Mouse (Mus musculus) limb, embryonic 14.5 days (tissue): ENCODE measurements at regions not wholly inside any gene's neighbourhood (a gene's known extent, or its start where the extent isn't known, plus 50 kb on each side); places are given as distances from the start of the nearest gene placed in this dataset.

Experiments used
- ATAC-seq: fragments of 200-750 bp; cut with Nextera tagmentation; 2 replicates; pipeline ENCODE4 v1.8.0; 2017; ENCODE audit warnings: low read depth, moderate number of reproducible peaks, moderate TSS enrichment; ENCODE audit not compliant: low FRiP score
- DNase-seq: peaks from one replicate; pipeline ENCODE4 v3.0.0-alpha.2; 2015; ENCODE audit warnings: low spot score
- H3K27ac ChIP-seq: fragments of 300-500 bp; sonication (generic); replicated peaks from 2 replicates; pipeline ENCODE4 v1.5.1; 2014; ENCODE audit warnings: low read depth, mild to moderate bottlenecking, low read length, moderate library complexity, mixed read lengths
- H3K27me3 ChIP-seq: fragments of 300-500 bp; sonication (generic); 2 replicates; pipeline ENCODE4 v1.6.1; 2014; ENCODE audit warnings: low read length, mixed read lengths; ENCODE audit not compliant: control insufficient read depth, insufficient read depth
- H3K36me3 ChIP-seq: fragments of 300-500 bp; sonication (generic); 2 replicates; pipeline ENCODE4 v1.6.1; 2014; ENCODE audit warnings: mild to moderate bottlenecking, low read length, moderate library complexity, mixed read lengths; ENCODE audit not compliant: control insufficient read depth, insufficient read depth
- H3K4me1 ChIP-seq: fragments of 300-500 bp; sonication (generic); 2 replicates; pipeline ENCODE4 v1.6.1; 2014; ENCODE audit warnings: antibody characterized with exemption, low read length, mixed read lengths; ENCODE audit not compliant: control insufficient read depth, insufficient read depth
- H3K4me2 ChIP-seq: fragments of 300-500 bp; sonication (generic); replicated peaks from 2 replicates; pipeline ENCODE4 v1.6.1; 2014; ENCODE audit warnings: low read depth, mild to moderate bottlenecking, low read length, moderate library complexity; ENCODE audit not compliant: severe bottlenecking
- H3K4me3 ChIP-seq: fragments of 300-500 bp; sonication (generic); replicated peaks from 2 replicates; pipeline ENCODE4 v1.5.1; 2014; ENCODE audit warnings: low read length
- H3K9ac ChIP-seq: fragments of 300-500 bp; sonication (generic); 2 replicates; pipeline ENCODE4 v1.6.1; 2014; ENCODE audit warnings: mild to moderate bottlenecking, low read depth, low read length, moderate library complexity; ENCODE audit not compliant: severe bottlenecking
- H3K9me3 ChIP-seq: fragments of 300-500 bp; sonication (generic); 2 replicates; pipeline ENCODE4 v1.6.1; 2016; ENCODE audit warnings: low read length; ENCODE audit not compliant: control insufficient read depth
- POLR2A ChIP-seq: fragments of 200-500 bp; IDR thresholded peaks from 2 replicates; pipeline ENCODE4 v1.8.0; 2012; ENCODE audit warnings: inconsistent platforms, mild to moderate bottlenecking, moderate library complexity, borderline replicate concordance; ENCODE audit not compliant: insufficient read depth, insufficient read length; ENCODE audit errors: extremely low read depth
- WGBS: fragments of 180-500 bp; shearing (Covaris S2); extraction: QIAGEN DNeasy Blood & Tissue Kit; methylation state at CpG from one replicate; pipeline ENCODE4 v1.1.7; 2014; 5-methylcytosine and 5-hydroxymethylcytosine counted together

DNA sequence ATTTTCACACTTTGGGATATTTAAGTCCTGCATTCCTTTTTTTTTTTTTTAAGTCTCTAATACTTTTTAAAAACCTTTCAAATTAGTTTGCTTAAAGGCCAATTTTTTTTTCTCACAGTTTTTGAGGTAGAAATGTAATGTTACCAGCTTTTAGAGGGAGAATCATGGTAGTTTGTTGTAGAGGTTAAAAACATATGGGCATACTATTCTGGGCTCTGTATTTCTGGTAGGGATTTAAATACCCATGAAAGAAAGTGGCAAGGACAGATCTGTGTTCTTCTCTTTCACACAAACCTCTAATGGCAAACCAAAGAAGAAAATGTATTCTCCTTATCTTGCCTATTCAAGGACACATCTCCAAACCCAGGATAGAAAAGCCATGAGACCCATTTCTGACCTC is 405.6 kb upstream of the Slc30a5 start:
- H3K27ac ChIP-seq: no peak overlapping the region
- no peak overlapping the region for H3K4me3 ChIP-seq
- no peak overlapping the region for H3K4me2 ChIP-seq
- DNase-seq (no peak), ATAC-seq (no peak)
- TF ChIP-seq POLR2A: no peak
- H3K9me3 ChIP-seq: no peaks in the 10 kb centered on the region
- H3K36me3 ChIP-seq: no peaks in the 10 kb centered on the region
- H3K9ac ChIP-seq: no peak overlapping the region
- no peaks in the 10 kb centered on the region for H3K27me3 ChIP-seq
- H3K4me1 ChIP-seq: 0 out of 2 replicates have a peak, but pooled peaks cover under 1% of the 10 kb centered on the region

GRCm38 (mm10) chr13:101237035-101237434 is 403.8 kb upstream of the Slc30a5 start:
- 0 out of 2 replicates have a peak, but pooled peaks cover 3% of the 10 kb centered on the region for H3K4me1 ChIP-seq
- ATAC-seq (no peak), DNase-seq (no peak)
- no peak overlapping the region for H3K4me3 ChIP-seq
- TF ChIP-seq POLR2A: no peak
- WGBS: 73% methylated on average over 10 of the region's 10 CpGs
- no peak overlapping the region for H3K9ac ChIP-seq
- H3K27ac ChIP-seq: no peak overlapping the region
- H3K27me3 ChIP-seq: no peaks in the 10 kb centered on the region
- no peaks in the 10 kb centered on the region for H3K36me3 ChIP-seq
- H3K4me2 ChIP-seq: no peak overlapping the region
- H3K9me3 ChIP-seq: no peaks in the 10 kb centered on the region

DNA sequence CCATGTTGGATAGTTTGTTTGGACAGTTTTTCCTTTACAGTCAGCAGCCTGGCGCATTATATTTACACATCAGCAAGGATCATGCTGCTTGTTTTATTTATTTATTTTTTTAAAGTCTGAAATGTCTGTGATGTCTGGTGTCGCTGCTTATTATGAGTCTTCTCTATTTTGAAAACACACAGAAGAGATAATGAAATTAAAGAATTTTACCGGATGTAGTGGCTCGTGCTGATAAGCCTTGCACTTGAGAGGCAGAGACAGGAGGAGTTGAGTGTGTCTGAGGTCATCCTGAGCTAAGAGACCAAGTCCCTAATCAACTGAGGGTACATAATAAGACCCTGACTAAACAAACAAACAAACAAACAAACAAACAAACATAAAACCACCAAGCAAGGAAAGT is 402.6 kb upstream of the Slc30a5 start:
- no peaks in the 10 kb centered on the region for H3K27me3 ChIP-seq
- H3K36me3 ChIP-seq: no peaks in the 10 kb centered on the region
- ATAC-seq (no peak), DNase-seq (no peak)
- no peak overlapping the region for H3K4me3 ChIP-seq
- no peak overlapping the region for H3K27ac ChIP-seq
- 0 out of 2 replicates have a peak, but pooled peaks cover 3% of the 10 kb centered on the region for H3K4me1 ChIP-seq
- H3K4me2 ChIP-seq: no peak overlapping the region
- no peak overlapping the region for H3K9ac ChIP-seq
- H3K9me3 ChIP-seq: no peaks in the 10 kb centered on the region
- WGBS: 93% methylated on average over 4 of the region's 4 CpGs
- TF ChIP-seq POLR2A: no peak

DNA sequence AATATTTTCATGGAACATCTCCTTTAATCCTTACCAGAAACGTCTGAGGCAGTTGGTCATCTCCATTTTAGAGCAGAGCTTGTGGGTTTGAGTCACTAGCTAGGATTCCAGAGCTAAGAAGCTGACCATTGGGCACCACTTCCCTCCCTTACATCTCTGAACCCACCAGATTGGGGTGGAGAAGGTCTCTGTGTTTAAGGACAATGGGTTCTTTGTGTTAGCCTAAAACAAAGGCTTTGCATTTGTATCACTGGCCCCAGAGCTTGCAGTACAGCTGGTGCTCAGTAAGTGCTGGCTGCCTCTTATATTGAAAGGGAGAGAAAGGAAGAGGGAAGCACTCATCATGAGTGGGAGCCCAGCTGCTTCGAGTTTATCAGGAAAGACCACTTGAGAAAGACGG is 401.9 kb upstream of the Slc30a5 start:
- DNase-seq (no peak), ATAC-seq (no peak)
- no peaks in the 10 kb centered on the region for H3K27me3 ChIP-seq
- 66% methylated on average over 3 of the region's 3 CpGs for WGBS
- no peak overlapping the region for H3K27ac ChIP-seq
- H3K4me2 ChIP-seq: no peak overlapping the region
- no peaks in the 10 kb centered on the region for H3K36me3 ChIP-seq
- no peak for TF ChIP-seq POLR2A
- 0 out of 2 replicates have a peak, but pooled peaks cover 3% of the 10 kb centered on the region for H3K4me1 ChIP-seq
- H3K4me3 ChIP-seq: no peak overlapping the region
- H3K9ac ChIP-seq: no peak overlapping the region
- H3K9me3 ChIP-seq: no peaks in the 10 kb centered on the region

GRCm38 (mm10) chr13:101234550-101234949 is 401.3 kb upstream of the Slc30a5 start:
- no peaks in the 10 kb centered on the region for H3K36me3 ChIP-seq
- no peak overlapping the region for H3K9ac ChIP-seq
- 0 out of 2 replicates have a peak, but pooled peaks cover 3% of the 10 kb centered on the region for H3K4me1 ChIP-seq
- WGBS: 74% methylated on average over 10 of the region's 10 CpGs
- H3K27me3 ChIP-seq: no peaks in the 10 kb centered on the region
- no peaks in the 10 kb centered on the region for H3K9me3 ChIP-seq
- H3K4me2 ChIP-seq: no peak overlapping the region
- H3K27ac ChIP-seq: no peak overlapping the region
- H3K4me3 ChIP-seq: no peak overlapping the region
- no peak for DNase-seq
- ATAC-seq: no peak
- TF ChIP-seq POLR2A: no peak

GRCm38 (mm10) chr13:101233843-101234281 is 400.6 kb upstream of the Slc30a5 start:
- TF ChIP-seq POLR2A: no peak
- no peaks in the 10 kb centered on the region for H3K9me3 ChIP-seq
- H3K4me2 ChIP-seq: no peak overlapping the region
- H3K27ac ChIP-seq: no peak overlapping the region
- no peak overlapping the region for H3K9ac ChIP-seq
- WGBS: 30% methylated on average over 5 of the region's 5 CpGs
- H3K4me3 ChIP-seq: no peak overlapping the region
- H3K4me1 ChIP-seq: 0 out of 2 replicates have a peak, but pooled peaks cover 3% of the 10 kb centered on the region
- peak; percentile 58; the same call in 1 of the 2 replicates for ATAC-seq
- H3K36me3 ChIP-seq: no peaks in the 10 kb centered on the region
- peak; percentile 38 for DNase-seq
- no peaks in the 10 kb centered on the region for H3K27me3 ChIP-seq
